Mouse (Mus musculus) CH12.LX (cell line): ENCODE measurements around the gene Zbtb8os.

Source experiments
- CHD1 ChIP-seq: IDR thresholded peaks from 2 replicates; pipeline ENCODE4 v1.6.1; 2012; ENCODE audit warnings: low read depth, low read length, improper control_type of control experiment, inconsistent platforms
- CHD2 ChIP-seq: IDR thresholded peaks from 2 replicates; pipeline ENCODE4 v1.6.1; 2011; ENCODE audit warnings: low read length, improper control_type of control experiment
- CTCF ChIP-seq, 2 experiments: IDR thresholded peaks in 1 of 2; conservative IDR thresholded peaks in 1 of 2; 2 replicates each; pipeline ENCODE4 v1.5.1; 2011 to 2012; ENCODE audit warnings: low read depth in 2 of 2, low read length in 2 of 2, improper control_type of control experiment in 1 of 2, inconsistent platforms in 1 of 2, mild to moderate bottlenecking in 1 of 2, moderate library complexity in 1 of 2
- EP300 ChIP-seq: IDR thresholded peaks from 2 replicates; pipeline ENCODE4 v1.6.1; 2011; ENCODE audit warnings: low read length, improper control_type of control experiment
- HCFC1 ChIP-seq: IDR thresholded peaks from 2 replicates; pipeline ENCODE4 v1.6.1; 2012; ENCODE audit warnings: low read depth, mild to moderate bottlenecking, inconsistent platforms, low read length, improper control_type of control experiment
- MAX ChIP-seq: IDR thresholded peaks from 2 replicates; pipeline ENCODE4 v1.6.1; 2011; ENCODE audit warnings: low read length, improper control_type of control experiment
- MXI1 ChIP-seq: IDR thresholded peaks from 2 replicates; pipeline ENCODE4 v1.6.1; 2011; ENCODE audit warnings: mild to moderate bottlenecking, low read depth, low read length, improper control_type of control experiment
- MYC ChIP-seq: IDR thresholded peaks from 2 replicates; pipeline ENCODE4 v1.6.1; 2011; ENCODE audit warnings: low read depth, mild to moderate bottlenecking, improper control_type of control experiment, low read length
- PAX5 ChIP-seq: IDR thresholded peaks from 2 replicates; pipeline ENCODE4 v1.6.1; 2012; ENCODE audit warnings: low read length, inconsistent platforms, mixed read lengths
- POLR2A ChIP-seq: IDR thresholded peaks from 2 replicates; pipeline ENCODE4 v1.6.1; 2011; ENCODE audit warnings: low read depth, mild to moderate bottlenecking, improper control_type of control experiment, low read length
- POLR2AphosphoS2 ChIP-seq: IDR thresholded peaks from 2 replicates; pipeline ENCODE4 v1.6.1; 2011; ENCODE audit warnings: low read depth, low read length, improper control_type of control experiment
- RCOR1 ChIP-seq: conservative IDR thresholded peaks from 2 replicates; pipeline ENCODE4 v1.6.1; 2012; ENCODE audit warnings: low read depth, mild to moderate bottlenecking, inconsistent platforms, low read length, improper control_type of control experiment
- TCF12 ChIP-seq: IDR thresholded peaks from 2 replicates; pipeline ENCODE4 v1.6.1; 2014; ENCODE audit warnings: low read depth, mild to moderate bottlenecking, inconsistent platforms, low read length, improper control_type of control experiment
- ZNF384 ChIP-seq: IDR thresholded peaks from 2 replicates; pipeline ENCODE4 v1.6.1; 2012; ENCODE audit warnings: low read depth, low read length, improper control_type of control experiment, inconsistent platforms

- TF ChIP-seq CTCF (conservative IDR thresholded peaks at IDR 0.05 in 1 of 2, IDR thresholded peaks at IDR 0.05 in 1 of 2; ENCODE audit: low read depth in 2 of 2, low read length in 2 of 2) (no peak), RCOR1 (no peak), TCF12 (no peak), POLR2A (no peak), POLR2AphosphoS2 (no peak), MYC (no peak), CHD2 (no peak), PAX5 (no peak), MXI1 (no peak), MAX (no peak), HCFC1 (no peak), CHD1 (no peak), ZNF384 (no peak), EP300 (no peak)
Observed at GRCm38 (mm10) chr4:129399813-129400212, 64.3 kb downstream of the Zbtb8os start.
